Mouse (Mus musculus) hindbrain, embryonic 12.5 days (tissue): Measurements from ENCODE around the gene Abcf3. TPM values are rescaled to one million over a fixed set of nuclear protein-coding genes. Genes with fewer than 3 reads are reported as not detected.

ENCODE experiments used
- ATAC-seq: fragments of 200-750 bp; cut with Nextera tagmentation; 2 replicates; pipeline ENCODE4 v1.8.0; 2017; ENCODE audit warnings: moderate TSS enrichment; ENCODE audit not compliant: low FRiP score
- H3K27ac ChIP-seq: fragments of 300-500 bp; sonication (generic); 2 replicates; pipeline ENCODE4 v1.5.1; 2016; ENCODE audit warnings: mild to moderate bottlenecking
- H3K27me3 ChIP-seq: fragments of 300-500 bp; sonication (generic); 2 replicates; pipeline ENCODE4 v1.6.1; 2016; ENCODE audit warnings: mild to moderate bottlenecking
- H3K36me3 ChIP-seq: fragments of 300-500 bp; sonication (generic); 2 replicates; pipeline ENCODE4 v1.6.1; 2016; ENCODE audit warnings: mild to moderate bottlenecking
- H3K4me1 ChIP-seq: fragments of 300-500 bp; sonication (generic); 2 replicates; pipeline ENCODE4 v1.6.1; 2016
- H3K4me2 ChIP-seq: fragments of 300-500 bp; sonication (generic); replicated peaks from 2 replicates; pipeline ENCODE4 v1.6.1; 2016; ENCODE audit warnings: mild to moderate bottlenecking
- H3K4me3 ChIP-seq: fragments of 300-500 bp; sonication (generic); 2 replicates; pipeline ENCODE4 v1.5.1; 2016; ENCODE audit warnings: mild to moderate bottlenecking
- H3K9ac ChIP-seq: fragments of 300-500 bp; sonication (generic); 2 replicates; pipeline ENCODE4 v1.6.1; 2016; ENCODE audit warnings: mild to moderate bottlenecking, moderate library complexity
- H3K9me3 ChIP-seq: fragments of 300-500 bp; sonication (generic); replicated peaks from 2 replicates; pipeline ENCODE4 v1.6.1; 2016; ENCODE audit warnings: mild to moderate bottlenecking
- WGBS: fragments of 180-500 bp; shearing (Covaris S2); methylation state at CpG from one replicate; pipeline ENCODE4 v1.1.7; 2016; 5-methylcytosine and 5-hydroxymethylcytosine counted together
- polyA plus RNA-seq: library from polyadenylated mRNA; unstranded; fragments of >200 nt; fragmentation: Nextera tagmentation; extraction: Ambion mirVana; gene quantifications from 2 replicates; pipeline ENCODE4 v1.2.1, GENCODE M21; 2016

The Abcf3 gene
- polyA plus RNA-seq, 1 experiment from 2014 or later: 76.2 TPM

DNA sequence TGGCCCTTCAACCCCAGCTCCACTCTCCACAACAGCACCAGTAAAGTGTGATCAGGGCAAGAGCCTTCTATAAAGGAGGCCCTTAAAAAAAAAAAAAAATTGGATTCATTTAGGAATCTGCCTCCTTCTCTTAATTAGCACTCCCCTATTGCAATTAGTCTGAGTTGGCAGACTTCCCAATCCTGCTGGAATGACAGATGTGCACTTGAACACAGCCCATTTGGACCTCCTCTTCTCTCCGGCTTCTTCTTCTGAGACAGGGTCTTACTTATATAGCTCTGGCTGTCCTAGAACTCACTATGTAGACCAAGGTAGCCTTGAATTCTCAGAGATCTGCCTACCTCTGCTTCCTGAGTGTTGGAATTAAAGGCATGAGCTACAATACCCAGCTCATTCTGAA lies 19.0 kb upstream of the Abcf3 start:
- Histone ChIP-seq H3K27me3 (no peaks in the 10 kb centered on the region), H3K4me3 (no peak overlapping the region), H3K27ac (no peak overlapping the region), H3K36me3 (peaks cover 90% of the 10 kb centered on the region), H3K9ac (no peak overlapping the region), H3K9me3 (no peaks in the 10 kb centered on the region), H3K4me1 (no peaks in the 10 kb centered on the region), H3K4me2 (no peak overlapping the region)
- ATAC-seq: no peak
- 71% methylated on average over 1 of the region's 1 CpGs for WGBS

DNA sequence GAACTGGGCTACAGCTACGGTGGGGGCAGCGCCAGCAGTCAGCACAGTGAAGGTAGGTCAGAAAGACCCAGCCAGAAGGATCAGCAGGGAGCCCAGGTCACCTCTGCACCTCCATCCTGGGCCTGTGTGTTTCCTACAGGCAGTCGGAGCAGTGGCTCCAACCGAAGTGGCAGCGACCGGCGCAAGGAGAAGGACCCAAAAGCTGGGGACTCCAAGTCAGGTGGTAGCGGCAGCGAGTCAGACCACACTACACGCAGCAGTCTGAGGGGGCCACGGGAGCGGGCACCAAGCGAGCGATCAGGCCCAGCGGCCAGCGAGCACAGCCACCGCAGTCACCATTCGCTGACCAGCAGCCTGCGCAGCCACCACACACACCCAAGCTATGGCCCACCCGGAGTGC lies 17.4 kb upstream of the Abcf3 start:
- Histone ChIP-seq H3K36me3 (peaks cover 77% of the 10 kb centered on the region), H3K9me3 (no peaks in the 10 kb centered on the region), H3K4me3 (no peak overlapping the region), H3K27me3 (no peaks in the 10 kb centered on the region), H3K9ac (peak overlapping the region; percentile 13; the same call in 1 of the 2 replicates), H3K4me1 (no peaks in the 10 kb centered on the region), H3K27ac (no peak overlapping the region), H3K4me2 (no peak overlapping the region)
- no peak for ATAC-seq
- 95% methylated on average over 20 of the region's 20 CpGs for WGBS

DNA sequence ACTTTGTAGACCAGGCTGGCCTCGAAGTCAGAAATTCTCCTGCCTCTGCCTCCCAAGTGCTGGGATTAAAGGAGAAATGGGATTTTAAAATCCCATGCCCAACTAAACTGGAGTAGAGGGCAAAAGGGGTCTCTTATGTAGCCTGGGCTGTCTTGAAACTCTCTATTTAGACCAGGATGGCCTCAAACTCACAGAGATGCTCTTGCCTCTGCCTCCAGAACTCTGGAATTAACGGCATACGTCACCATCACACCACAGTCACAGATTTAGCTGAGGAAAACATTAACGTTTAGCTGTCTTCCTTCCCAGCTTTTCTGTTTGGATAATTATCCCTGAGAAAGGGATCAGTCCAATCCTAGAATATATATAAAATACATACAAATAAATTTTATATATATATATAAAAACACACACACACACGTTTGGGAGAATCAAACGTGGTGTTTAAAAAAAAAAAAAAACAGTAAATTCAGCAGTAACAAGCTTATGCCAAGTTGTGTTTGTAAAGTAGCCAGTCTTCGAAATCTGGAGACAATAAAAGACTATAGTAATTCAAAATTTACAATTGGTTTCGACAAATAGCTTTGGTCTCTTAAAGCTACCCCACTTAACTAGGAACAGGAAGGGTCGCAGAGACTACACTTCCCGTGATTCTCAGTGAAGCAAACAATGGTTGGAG lies 13.6 kb upstream of the Abcf3 start:
- Histone ChIP-seq H3K9ac (no peak overlapping the region), H3K4me3 (no peak overlapping the region), H3K27ac (no peak overlapping the region), H3K4me2 (no peak overlapping the region), H3K9me3 (no peaks in the 10 kb centered on the region), H3K36me3 (peaks cover 58% of the 10 kb centered on the region), H3K4me1 (peaks cover 28% of the 10 kb centered on the region), H3K27me3 (no peaks in the 10 kb centered on the region)
- no peak for ATAC-seq
- WGBS: 51% methylated on average over 10 of the region's 10 CpGs

DNA sequence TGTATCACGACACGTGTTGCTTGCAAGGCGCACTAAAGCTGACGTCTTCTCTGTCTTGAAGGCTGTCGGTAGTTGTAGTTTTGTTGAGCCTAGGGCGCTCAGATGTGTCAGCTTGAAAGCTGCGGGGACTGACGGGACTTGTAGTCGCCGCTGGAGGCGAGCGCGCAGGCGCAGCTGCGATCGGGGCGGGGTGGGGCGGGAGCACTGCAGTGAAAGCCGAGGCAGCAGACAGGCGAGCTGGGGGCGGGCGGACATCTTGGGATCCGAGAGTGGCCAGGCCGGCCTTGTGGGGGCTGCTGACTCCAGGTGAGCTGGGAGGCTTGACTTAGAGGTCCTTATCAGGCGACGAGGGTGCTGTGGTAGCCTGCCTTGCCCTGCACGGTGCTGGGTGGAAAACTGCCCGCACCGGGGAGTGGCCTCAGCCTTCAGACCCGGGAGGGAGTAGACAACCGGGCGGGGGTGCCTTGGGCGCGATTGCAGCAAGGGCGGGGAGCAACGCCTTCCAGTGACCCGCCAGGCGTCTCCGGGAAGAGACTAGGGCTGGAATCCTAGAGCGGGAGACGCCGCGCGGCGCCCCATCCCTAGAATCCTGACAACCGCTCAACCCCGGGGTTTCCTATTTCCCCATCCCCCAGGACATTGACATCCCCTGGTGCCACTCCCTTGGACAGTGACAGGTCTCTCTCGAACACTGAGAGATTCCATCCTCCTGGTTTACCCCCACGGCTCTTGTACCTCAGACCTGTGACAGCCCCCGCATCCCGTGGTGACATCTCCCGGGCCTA lies 12.9 kb upstream of the Abcf3 start, which contains the start of gene Ap2m1:
Gene Ap2m1, plus strand, starts transcription at position 183 of the 785 bp plus-strand sequence.
- Histone ChIP-seq H3K27ac (peak within 1 kb of the TSS; percentile 83), H3K9ac (peak within 1 kb of the TSS; percentile 91), H3K9me3 (no peaks in the 10 kb centered on the region), H3K4me3 (peak within 1 kb of the TSS; percentile 75), H3K36me3 (peaks cover 58% of the 10 kb centered on the region), H3K4me1 (peaks cover 28% of the 10 kb centered on the region), H3K4me2 (peak within 1 kb of the TSS; percentile 71), H3K27me3 (no peaks in the 10 kb centered on the region)
- peak; percentile 98 for ATAC-seq
- 1% methylated on average over 52 of the region's 52 CpGs for WGBS

DNA sequence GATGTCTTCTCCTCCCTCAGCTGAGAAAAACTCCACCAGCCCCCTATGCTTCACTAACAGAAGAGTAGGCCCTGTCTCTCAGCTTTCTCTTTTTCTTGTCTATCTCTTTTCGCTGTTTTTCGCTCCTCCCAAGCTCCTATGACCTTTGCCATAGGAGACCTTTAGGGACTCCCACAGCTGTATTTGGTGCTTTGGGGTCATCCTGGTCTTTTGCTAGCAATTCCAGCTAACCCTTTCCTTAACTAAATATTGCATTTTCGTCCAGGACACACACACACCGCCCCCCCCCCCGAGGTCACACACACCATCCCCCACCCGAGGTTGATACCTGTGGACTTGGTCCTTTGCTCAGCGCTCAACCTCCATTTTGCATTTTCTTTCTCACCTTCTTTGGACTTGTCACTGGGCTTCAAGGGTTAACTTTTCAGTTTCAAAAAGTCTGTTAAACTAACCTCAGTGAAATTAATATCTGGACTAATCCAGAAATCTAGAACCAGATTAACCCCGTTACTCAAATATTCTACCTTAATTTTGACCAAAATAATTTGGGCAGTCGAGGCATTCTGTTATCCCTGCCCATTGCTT lies 12.2 kb upstream of the Abcf3 start:
- H3K9ac ChIP-seq: peak overlapping the region; percentile 91
- no peaks in the 10 kb centered on the region for H3K9me3 ChIP-seq
- H3K27ac ChIP-seq: no peak overlapping the region
- H3K27me3 ChIP-seq: no peaks in the 10 kb centered on the region
- peaks cover 28% of the 10 kb centered on the region for H3K4me1 ChIP-seq
- peak overlapping the region; percentile 71 for H3K4me2 ChIP-seq
- H3K4me3 ChIP-seq: peak overlapping the region; percentile 75
- no peak for ATAC-seq
- 38% methylated on average over 9 of the region's 9 CpGs for WGBS
- H3K36me3 ChIP-seq: peaks cover 58% of the 10 kb centered on the region

DNA sequence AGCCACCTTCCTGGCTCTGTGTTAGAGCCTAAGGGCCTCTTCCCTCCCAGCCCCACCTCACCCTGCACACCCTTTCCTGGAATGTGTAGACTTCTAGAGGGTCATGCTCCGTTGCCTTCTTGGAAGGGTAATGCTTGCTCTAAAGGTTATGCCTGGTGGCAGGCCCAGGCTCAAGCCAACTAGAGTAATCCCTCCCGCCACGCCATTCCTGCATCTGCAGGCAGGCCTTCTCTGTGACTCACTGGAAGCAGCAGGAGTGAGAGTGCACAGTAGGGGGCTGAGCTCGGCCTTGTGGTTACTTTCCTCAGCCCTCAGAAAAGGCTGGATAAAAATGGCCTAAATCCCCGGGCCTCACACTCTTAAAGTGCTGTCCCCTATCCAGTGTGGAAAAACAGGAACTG lies 11.3 kb upstream of the Abcf3 start:
- Histone ChIP-seq H3K4me1 (peaks cover 28% of the 10 kb centered on the region), H3K27ac (no peak overlapping the region), H3K9ac (peak overlapping the region; percentile 62), H3K9me3 (no peaks in the 10 kb centered on the region), H3K27me3 (no peaks in the 10 kb centered on the region), H3K4me2 (peak overlapping the region; percentile 71), H3K4me3 (peak overlapping the region; percentile 75), H3K36me3 (peaks cover 58% of the 10 kb centered on the region)
- ATAC-seq: no peak
- 27% methylated on average over 5 of the region's 5 CpGs for WGBS

DNA sequence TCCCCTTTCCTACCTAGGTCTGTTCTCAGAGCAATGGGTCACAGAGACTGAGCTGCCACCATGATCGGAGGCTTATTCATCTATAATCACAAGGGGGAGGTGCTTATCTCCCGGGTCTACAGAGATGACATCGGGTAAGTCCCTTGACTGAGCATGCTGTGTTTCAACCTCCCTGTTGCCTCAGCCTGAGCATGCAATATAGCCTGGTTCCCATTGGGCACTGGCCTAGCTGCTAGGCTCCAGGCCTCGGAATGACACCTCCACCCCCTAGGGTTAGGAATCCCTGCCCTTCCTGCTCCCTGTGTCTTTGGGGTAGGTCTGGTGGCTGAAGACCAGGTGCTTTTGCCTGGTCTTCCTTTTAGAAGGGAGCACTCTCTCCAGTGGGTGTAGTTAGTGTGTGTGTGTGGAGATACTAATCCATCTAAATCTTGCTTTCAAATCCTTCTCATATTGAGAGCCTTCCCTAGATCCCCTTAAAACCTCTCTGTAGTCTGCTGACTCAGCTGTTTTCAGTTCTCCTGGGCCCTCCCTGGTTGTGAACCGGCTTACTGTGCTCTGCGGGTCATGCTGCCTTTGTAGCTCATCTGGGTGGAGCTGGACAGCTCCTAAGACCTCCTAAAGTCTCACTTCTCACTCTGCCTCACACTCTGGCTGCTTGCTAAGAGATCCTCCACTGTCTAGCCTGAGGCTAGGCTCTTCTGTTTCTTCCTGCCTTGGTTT lies 10.6 kb upstream of the Abcf3 start:
- H3K27ac ChIP-seq: no peak overlapping the region
- no peak for ATAC-seq
- peaks cover 58% of the 10 kb centered on the region for H3K36me3 ChIP-seq
- H3K9me3 ChIP-seq: no peaks in the 10 kb centered on the region
- H3K4me3 ChIP-seq: peak overlapping the region; percentile 75; the same call in 1 of the 2 replicates
- H3K4me2 ChIP-seq: peak overlapping the region; percentile 71
- H3K27me3 ChIP-seq: no peaks in the 10 kb centered on the region
- H3K9ac ChIP-seq: peak overlapping the region; percentile 62
- H3K4me1 ChIP-seq: peaks cover 28% of the 10 kb centered on the region
- WGBS: 36% methylated on average over 6 of the region's 6 CpGs

DNA sequence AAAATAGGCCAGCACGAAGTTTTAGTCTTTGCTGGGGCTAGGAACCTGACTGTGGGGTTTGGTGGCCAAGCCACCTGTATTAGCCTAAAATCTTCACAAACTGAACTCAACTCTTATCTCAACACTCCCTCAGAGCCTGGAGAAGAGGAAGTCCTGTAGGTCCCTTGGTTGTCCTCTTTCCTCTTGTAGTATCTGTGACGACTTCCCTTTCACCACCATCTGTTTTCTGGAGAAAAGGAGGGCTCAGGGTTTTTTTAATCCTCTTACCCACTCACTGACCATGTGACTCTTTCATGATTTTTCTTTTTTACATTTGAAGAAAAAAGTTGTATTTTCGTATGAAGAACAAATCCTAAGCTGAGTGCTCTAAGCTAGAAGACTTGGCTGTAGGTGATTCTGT lies 8.7 kb upstream of the Abcf3 start:
- peaks cover 64% of the 10 kb centered on the region for H3K36me3 ChIP-seq
- no peaks in the 10 kb centered on the region for H3K27me3 ChIP-seq
- H3K4me1 ChIP-seq: peaks cover 28% of the 10 kb centered on the region
- H3K4me3 ChIP-seq: no peak overlapping the region
- ATAC-seq: no peak
- no peaks in the 10 kb centered on the region for H3K9me3 ChIP-seq
- 80% methylated on average over 3 of the region's 3 CpGs for WGBS
- H3K27ac ChIP-seq: no peak overlapping the region
- no peak overlapping the region for H3K4me2 ChIP-seq
- H3K9ac ChIP-seq: no peak overlapping the region

DNA sequence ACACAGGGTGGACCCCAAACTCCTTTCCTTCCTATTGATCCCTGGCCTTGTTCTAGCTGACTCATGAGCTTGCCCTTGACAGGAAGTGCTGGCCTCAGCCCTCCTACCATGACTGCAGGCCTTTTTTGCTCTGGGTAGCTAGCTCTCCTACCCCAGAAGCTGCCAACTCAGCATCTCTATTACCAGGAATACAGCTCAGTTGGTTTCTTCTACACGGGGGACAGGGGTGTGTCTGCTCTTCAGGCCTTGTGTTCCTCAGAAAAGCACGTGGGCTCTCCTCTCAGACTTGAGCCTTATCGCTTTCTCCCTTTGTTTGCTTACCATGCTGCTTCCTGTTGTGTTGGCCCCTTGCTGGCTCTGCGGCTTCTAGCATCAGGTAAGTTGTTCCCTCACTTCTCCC lies 7.9 kb upstream of the Abcf3 start:
- ATAC-seq: no peak
- H3K4me2 ChIP-seq: no peak overlapping the region
- H3K36me3 ChIP-seq: peaks cover 72% of the 10 kb centered on the region
- no peaks in the 10 kb centered on the region for H3K27me3 ChIP-seq
- H3K9me3 ChIP-seq: no peaks in the 10 kb centered on the region
- WGBS: 91% methylated on average over 4 of the region's 4 CpGs
- H3K27ac ChIP-seq: no peak overlapping the region
- H3K9ac ChIP-seq: no peak overlapping the region
- H3K4me1 ChIP-seq: peaks cover 28% of the 10 kb centered on the region
- no peak overlapping the region for H3K4me3 ChIP-seq

DNA sequence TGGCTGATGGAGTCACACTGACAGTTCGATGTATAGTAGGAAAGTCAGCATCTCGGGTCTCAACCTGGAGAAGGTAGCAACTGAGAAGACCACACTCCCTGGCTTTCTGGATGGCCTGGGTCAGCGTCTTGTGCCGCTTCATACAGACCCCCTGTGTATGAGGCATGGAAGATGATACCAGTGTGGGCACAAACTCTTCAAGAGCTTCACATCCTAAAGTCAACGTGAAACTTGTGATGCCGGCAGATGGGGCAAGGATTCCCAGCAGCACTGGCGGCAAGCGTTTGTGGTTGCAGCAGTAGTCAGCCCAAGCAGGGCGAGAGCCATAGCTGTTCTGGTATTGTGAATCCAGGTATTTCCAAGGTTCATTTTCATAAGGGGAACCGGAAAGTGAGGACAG lies 2.7 kb upstream of the Abcf3 start:
- 89% methylated on average over 10 of the region's 10 CpGs for WGBS
- peaks cover 61% of the 10 kb centered on the region for H3K36me3 ChIP-seq

DNA sequence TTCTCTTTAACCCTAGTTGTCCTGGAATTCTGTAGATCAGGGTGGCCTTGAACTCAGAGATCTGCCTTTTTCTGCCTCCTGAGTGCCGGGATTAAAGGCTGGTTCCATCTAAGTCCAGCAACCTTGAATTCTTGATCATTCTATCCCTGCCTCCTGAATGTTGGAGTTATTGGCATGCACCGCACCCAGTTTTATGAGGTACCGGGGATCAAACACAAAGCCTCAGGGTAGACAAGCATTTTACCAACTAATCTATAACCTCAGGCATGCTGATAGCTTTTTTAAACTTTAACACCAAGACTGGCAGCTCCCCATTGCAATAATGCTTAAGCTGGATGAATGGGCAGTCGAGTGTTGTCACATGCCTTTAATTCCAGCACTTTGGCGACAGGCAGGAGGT lies 954 bp upstream of the Abcf3 start:
- H3K4me1 ChIP-seq: peaks cover 14% of the 10 kb centered on the region
- H3K4me2 ChIP-seq: peak overlapping the region; percentile 82
- no peak for ATAC-seq
- H3K9ac ChIP-seq: no peak overlapping the region
- peak overlapping the region; percentile 75; the same call in 1 of the 2 replicates for H3K4me3 ChIP-seq
- H3K9me3 ChIP-seq: no peaks in the 10 kb centered on the region
- 56% methylated on average over 5 of the region's 5 CpGs for WGBS
- H3K36me3 ChIP-seq: peaks cover 60% of the 10 kb centered on the region
- H3K27me3 ChIP-seq: no peaks in the 10 kb centered on the region
- H3K27ac ChIP-seq: no peak overlapping the region

More for the DNA sequence above, 2.7 kb upstream of the Abcf3 start:
- no peak overlapping the region for H3K27ac ChIP-seq
- no peaks in the 10 kb centered on the region for H3K27me3 ChIP-seq
- H3K9me3 ChIP-seq: no peaks in the 10 kb centered on the region
- no peak for ATAC-seq
- H3K4me2 ChIP-seq: no peak overlapping the region
- H3K4me3 ChIP-seq: no peak overlapping the region
- no peak overlapping the region for H3K9ac ChIP-seq
- H3K4me1 ChIP-seq: peaks cover 14% of the 10 kb centered on the region

DNA sequence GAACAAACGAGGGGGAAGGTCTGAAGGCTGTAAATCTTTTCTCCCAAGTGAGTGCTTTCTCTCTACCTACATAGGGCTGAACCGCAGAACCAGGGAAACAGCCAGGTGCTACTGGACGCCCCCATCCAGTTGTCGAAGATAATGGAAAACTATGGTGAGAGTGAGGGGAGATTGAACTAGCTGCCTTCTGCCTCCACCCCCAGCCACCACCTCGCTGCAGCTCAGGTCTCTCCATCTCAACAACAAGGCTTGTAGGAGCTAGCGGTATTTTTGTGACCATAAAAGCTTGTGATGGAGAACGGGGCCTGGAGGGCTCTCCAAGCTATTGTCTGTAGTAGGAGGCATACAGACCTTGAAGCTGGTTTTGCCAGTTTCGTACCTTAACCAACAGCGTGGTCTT lies 784 bp downstream of the Abcf3 start:
- Histone ChIP-seq H3K36me3 (peaks cover 61% of the 10 kb centered on the region), H3K27ac (no peak overlapping the region)
- 59% methylated on average over 9 of the region's 9 CpGs for WGBS

More for the DNA sequence above, 784 bp downstream of the Abcf3 start:
- H3K9me3 ChIP-seq: no peaks in the 10 kb centered on the region
- peak overlapping the region; percentile 82 for H3K4me2 ChIP-seq
- peaks cover 14% of the 10 kb centered on the region for H3K4me1 ChIP-seq
- no peaks in the 10 kb centered on the region for H3K27me3 ChIP-seq
- H3K9ac ChIP-seq: peak overlapping the region; percentile 88
- ATAC-seq: no peak
- peak overlapping the region; percentile 75 for H3K4me3 ChIP-seq
